Mouse (Mus musculus) midbrain, embryonic 13.5 days (tissue): Measurements from ENCODE around the gene Pigt. TPM values are rescaled to one million over a fixed set of nuclear protein-coding genes. Genes with fewer than 3 reads are reported as not detected.

Experiments used
- ATAC-seq: fragments of 200-750 bp; cut with Nextera tagmentation; 2 replicates; pipeline ENCODE4 v1.8.0; 2017; ENCODE audit warnings: mild to moderate bottlenecking, moderate TSS enrichment, moderate library complexity
- H3K27ac ChIP-seq: fragments of 300-500 bp; sonication (generic); 2 replicates; pipeline ENCODE4 v1.5.1; 2015; ENCODE audit warnings: inconsistent platforms, mild to moderate bottlenecking, moderate library complexity
- H3K27me3 ChIP-seq: fragments of 300-500 bp; sonication (generic); 2 replicates; pipeline ENCODE4 v1.6.1; 2015; ENCODE audit warnings: mild to moderate bottlenecking, inconsistent platforms
- H3K36me3 ChIP-seq: fragments of 300-500 bp; sonication (generic); 2 replicates; pipeline ENCODE4 v1.6.1; 2015; ENCODE audit warnings: mild to moderate bottlenecking, inconsistent platforms
- H3K4me1 ChIP-seq: fragments of 300-500 bp; sonication (generic); replicated peaks from 2 replicates; pipeline ENCODE4 v1.6.1; 2015; ENCODE audit warnings: inconsistent platforms
- H3K4me2 ChIP-seq: fragments of 300-500 bp; sonication (generic); replicated peaks from 2 replicates; pipeline ENCODE4 v1.6.1; 2015; ENCODE audit warnings: moderate library complexity, mild to moderate bottlenecking, inconsistent platforms
- H3K4me3 ChIP-seq: fragments of 300-500 bp; sonication (generic); replicated peaks from 2 replicates; pipeline ENCODE4 v1.5.1; 2015; ENCODE audit warnings: mild to moderate bottlenecking, inconsistent platforms
- H3K9ac ChIP-seq: fragments of 300-500 bp; sonication (generic); replicated peaks from 2 replicates; pipeline ENCODE4 v1.6.1; 2015; ENCODE audit warnings: mild to moderate bottlenecking, inconsistent platforms
- H3K9me3 ChIP-seq: fragments of 300-500 bp; sonication (generic); 2 replicates; pipeline ENCODE4 v1.6.1; 2016; ENCODE audit warnings: mild to moderate bottlenecking, inconsistent platforms
- WGBS: fragments of 180-500 bp; shearing (Covaris S2); methylation state at CpG from one replicate; pipeline ENCODE4 v1.1.7; 2015; 5-methylcytosine and 5-hydroxymethylcytosine counted together
- polyA plus RNA-seq: library from polyadenylated mRNA; unstranded; fragments of >200 nt; fragmentation: Nextera tagmentation; extraction: Ambion mirVana; gene quantifications from 2 replicates; pipeline ENCODE4 v1.2.1, GENCODE M21; 2015

The Pigt gene
- 64.2 and 67.8 TPM in 2 replicates for polyA plus RNA-seq

- H3K4me2 ChIP-seq: peak within 1 kb of the TSS; percentile 100
- H3K27me3 ChIP-seq: no peaks in the 10 kb centered on the region
- H3K36me3 ChIP-seq: peaks cover 28% of the 10 kb centered on the region
- peaks cover 19% of the 10 kb centered on the region for H3K4me1 ChIP-seq
- H3K9ac ChIP-seq: peak within 1 kb of the TSS; percentile 82
- H3K9me3 ChIP-seq: no peaks in the 10 kb centered on the region
- WGBS: 4% methylated on average over 42 of the region's 43 CpGs
- peak within 1 kb of the TSS; percentile 96 for H3K4me3 ChIP-seq
- peak; percentile 97 for ATAC-seq
- peak within 1 kb of the TSS; percentile 74 for H3K27ac ChIP-seq
Measured at GRCm38 (mm10) chr2:164496847-164497690, at the start of gene Pigt. TSS of gene Pigt (plus strand) at chr2:164497520.

GRCm38 (mm10) chr2:164448140-164448539 is 49.2 kb upstream of the Pigt start:
- Histone ChIP-seq H3K4me2 (no peak overlapping the region), H3K9ac (no peak overlapping the region), H3K36me3 (no peaks in the 10 kb centered on the region), H3K4me3 (no peak overlapping the region), H3K9me3 (no peaks in the 10 kb centered on the region), H3K27me3 (0 out of 2 replicates have a peak, but pooled peaks cover 8% of the 10 kb centered on the region), H3K4me1 (peaks cover 6% of the 10 kb centered on the region; the same call in 1 of the 2 replicates), H3K27ac (no peak overlapping the region)
- WGBS: 80% methylated on average over 1 of the region's 1 CpGs
- no peak for ATAC-seq

GRCm38 (mm10) chr2:164448921-164449320 is 48.4 kb upstream of the Pigt start:
- H3K27me3 ChIP-seq: 0 out of 2 replicates have a peak, but pooled peaks cover 6% of the 10 kb centered on the region
- H3K36me3 ChIP-seq: no peaks in the 10 kb centered on the region
- no peak overlapping the region for H3K27ac ChIP-seq
- H3K9ac ChIP-seq: no peak overlapping the region
- ATAC-seq: no peak
- no peak overlapping the region for H3K4me3 ChIP-seq
- WGBS: 79% methylated on average over 5 of the region's 5 CpGs
- H3K4me2 ChIP-seq: no peak overlapping the region
- H3K4me1 ChIP-seq: no peaks in the 10 kb centered on the region
- H3K9me3 ChIP-seq: no peaks in the 10 kb centered on the region

GRCm38 (mm10) chr2:164449341-164450042 is 47.8 kb upstream of the Pigt start:
- no peak overlapping the region for H3K27ac ChIP-seq
- no peaks in the 10 kb centered on the region for H3K9me3 ChIP-seq
- no peaks in the 10 kb centered on the region for H3K4me1 ChIP-seq
- 92% methylated on average over 14 of the region's 14 CpGs for WGBS
- H3K9ac ChIP-seq: no peak overlapping the region
- H3K27me3 ChIP-seq: 0 out of 2 replicates have a peak, but pooled peaks cover 1% of the 10 kb centered on the region
- no peak overlapping the region for H3K4me3 ChIP-seq
- no peaks in the 10 kb centered on the region for H3K36me3 ChIP-seq
- no peak overlapping the region for H3K4me2 ChIP-seq
- ATAC-seq: no peak

GRCm38 (mm10) chr2:164452000-164452676 is 45.2 kb upstream of the Pigt start:
- no peaks in the 10 kb centered on the region for H3K9me3 ChIP-seq
- WGBS: 51% methylated on average over 12 of the region's 13 CpGs
- no peaks in the 10 kb centered on the region for H3K36me3 ChIP-seq
- ATAC-seq: no peak
- H3K4me1 ChIP-seq: peaks cover 9% of the 10 kb centered on the region
- H3K27ac ChIP-seq: no peak overlapping the region
- H3K4me3 ChIP-seq: no peak overlapping the region
- H3K27me3 ChIP-seq: no peaks in the 10 kb centered on the region
- no peak overlapping the region for H3K9ac ChIP-seq
- no peak overlapping the region for H3K4me2 ChIP-seq

- H3K9me3 ChIP-seq: no peaks in the 10 kb centered on the region
- ATAC-seq: no peak
- H3K4me3 ChIP-seq: no peak overlapping the region
- no peaks in the 10 kb centered on the region for H3K36me3 ChIP-seq
- WGBS: 88% methylated on average over 14 of the region's 14 CpGs
- peaks cover 10% of the 10 kb centered on the region for H3K4me1 ChIP-seq
- no peak overlapping the region for H3K27ac ChIP-seq
- no peaks in the 10 kb centered on the region for H3K27me3 ChIP-seq
- no peak overlapping the region for H3K9ac ChIP-seq
- H3K4me2 ChIP-seq: no peak overlapping the region
Measured at GRCm38 (mm10) chr2:164453047-164453757, 44.1 kb upstream of the Pigt start.

- ATAC-seq: no peak
- H3K9ac ChIP-seq: no peak overlapping the region
- no peak overlapping the region for H3K27ac ChIP-seq
- no peak overlapping the region for H3K4me2 ChIP-seq
- 78% methylated on average over 7 of the region's 7 CpGs for WGBS
- no peaks in the 10 kb centered on the region for H3K36me3 ChIP-seq
- no peak overlapping the region for H3K4me3 ChIP-seq
- H3K9me3 ChIP-seq: no peaks in the 10 kb centered on the region
- H3K27me3 ChIP-seq: no peaks in the 10 kb centered on the region
- peaks cover 10% of the 10 kb centered on the region for H3K4me1 ChIP-seq
Measured at GRCm38 (mm10) chr2:164453887-164454500, 43.3 kb upstream of the Pigt start.

GRCm38 (mm10) chr2:164454846-164455245 is 42.5 kb upstream of the Pigt start:
- 87% methylated on average over 10 of the region's 10 CpGs for WGBS
- Histone ChIP-seq H3K9me3 (no peaks in the 10 kb centered on the region), H3K4me2 (no peak overlapping the region), H3K27me3 (no peaks in the 10 kb centered on the region), H3K36me3 (no peaks in the 10 kb centered on the region), H3K9ac (no peak overlapping the region), H3K4me1 (peaks cover 10% of the 10 kb centered on the region), H3K4me3 (no peak overlapping the region), H3K27ac (no peak overlapping the region)
- no peak for ATAC-seq

GRCm38 (mm10) chr2:164455421-164456190 is 41.7 kb upstream of the Pigt start:
- WGBS: 75% methylated on average over 6 of the region's 6 CpGs
- H3K27ac ChIP-seq: no peak overlapping the region
- no peak for ATAC-seq

GRCm38 (mm10) chr2:164456413-164456812 is 40.9 kb upstream of the Pigt start:
- Histone ChIP-seq H3K4me2 (peak overlapping the region; percentile 38; the same call in 1 of the 2 replicates), H3K9me3 (no peaks in the 10 kb centered on the region), H3K36me3 (no peaks in the 10 kb centered on the region), H3K9ac (peak overlapping the region; percentile 55; the same call in 1 of the 2 replicates), H3K4me1 (peaks cover 10% of the 10 kb centered on the region), H3K4me3 (no peak overlapping the region), H3K27ac (no peak overlapping the region), H3K27me3 (no peaks in the 10 kb centered on the region)
- 70% methylated on average over 1 of the region's 1 CpGs for WGBS
- ATAC-seq: no peak

More at GRCm38 (mm10) chr2:164455421-164456190, 41.7 kb upstream of the Pigt start:
- Histone ChIP-seq H3K36me3 (no peaks in the 10 kb centered on the region), H3K4me1 (peaks cover 10% of the 10 kb centered on the region), H3K27me3 (no peaks in the 10 kb centered on the region), H3K4me2 (no peak overlapping the region), H3K9ac (no peak overlapping the region), H3K4me3 (no peak overlapping the region), H3K9me3 (no peaks in the 10 kb centered on the region)
